Mouse (Mus musculus): ENCODE results near the gene Gart.

- TF ChIP-seq CTCF (IDR thresholded peaks at IDR 0.05; ENCODE audit: control insufficient read depth, insufficient read depth, insufficient replicate concordance, low read depth, low read length) (no peak), POLR2A (IDR thresholded peaks at IDR 0.05; ENCODE audit: control insufficient read depth, low read depth, low read length) (no peak)
These were observed 8.5 kb upstream of the Gart start for GRCm38 (mm10) chr16:91655285-91655684.

Data from testis, adult 2 months (tissue).